Mouse (Mus musculus) thymus, adult 2 months (tissue): ENCODE results near the gene Atrnl1.

Experiments used
- CTCF ChIP-seq: fragments of 200-500 bp; IDR thresholded peaks from 2 replicates; pipeline ENCODE4 v1.5.1; 2012; ENCODE audit warnings: mild to moderate bottlenecking, control low read depth, low read length, moderate library complexity, borderline replicate concordance; ENCODE audit not compliant: control insufficient read depth, poor library complexity, insufficient read depth; ENCODE audit errors: extremely low read depth
- POLR2A ChIP-seq: fragments of 200-500 bp; IDR thresholded peaks from 2 replicates; pipeline ENCODE4 v1.6.1; 2012; ENCODE audit warnings: mild to moderate bottlenecking, low read length, control low read depth, moderate library complexity; ENCODE audit not compliant: control insufficient read depth, poor library complexity, insufficient read depth; ENCODE audit errors: extremely low read depth

DNA sequence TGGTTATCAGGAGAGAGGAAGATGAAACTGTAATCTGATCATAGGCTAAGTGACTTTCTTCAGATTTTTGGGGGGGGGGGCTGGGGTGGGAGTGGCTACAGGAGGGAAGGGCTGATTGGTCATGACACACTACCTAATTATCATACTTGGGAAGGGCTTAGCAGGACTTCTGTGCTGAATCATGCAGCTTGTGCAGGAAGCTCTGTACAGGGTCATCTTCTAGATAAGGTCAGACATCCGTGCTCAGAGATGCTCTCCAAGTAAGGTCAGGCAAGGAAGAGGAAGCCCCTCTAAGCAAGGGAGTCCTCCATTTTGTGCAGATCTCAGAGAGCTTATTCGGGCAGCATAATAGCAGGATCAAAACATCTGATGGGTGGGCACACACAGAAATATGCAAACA lies 454.7 kb downstream of the Atrnl1 start:
- TF ChIP-seq CTCF (no peak), POLR2A (no peak)
